Mouse (Mus musculus) ES-E14 (cell line): ENCODE measurements around the gene H6pd. TPM values are rescaled to one million over a fixed set of nuclear protein-coding genes. Genes with fewer than 3 reads are reported as not detected.
A peak's percentile ranks its signal among the peaks of the same experiment; 100 is the strongest.

ENCODE experiments used
- DNase-seq: peaks from one replicate; pipeline ENCODE4 v3.0.0-alpha.2; 2013; ENCODE audit warnings: low read depth, low spot score
- H3K27ac ChIP-seq: 2 replicates; pipeline ENCODE4 v1.5.1; 2012; ENCODE audit warnings: low read depth, mild to moderate bottlenecking, low read length, moderate library complexity, mixed read lengths; ENCODE audit not compliant: poor library complexity, insufficient read depth, severe bottlenecking
- H3K36me3 ChIP-seq: 2 replicates; pipeline ENCODE4 v1.6.1; 2012; ENCODE audit warnings: mild to moderate bottlenecking, low read length, moderate library complexity, mixed read lengths; ENCODE audit not compliant: control insufficient read depth, poor library complexity, insufficient read depth, severe bottlenecking
- H3K4me1 ChIP-seq, 2 experiments: fragments of 150-350 bp in 1 of 2; sonication (generic) in 1 of 2; 2 replicates each; pipeline ENCODE4 v1.6.1; 2012; ENCODE audit warnings: low read length in 2 of 2, mild to moderate bottlenecking in 1 of 2, mixed read lengths in 1 of 2; ENCODE audit not compliant: control insufficient read depth in 2 of 2, insufficient read depth in 2 of 2, poor library complexity in 1 of 2
- H3K4me3 ChIP-seq, 2 experiments: fragments of 150-350 bp in 1 of 2; sonication (generic) in 1 of 2; 2 replicates each; pipeline ENCODE4 v1.5.1; 2012; ENCODE audit warnings: low read length in 2 of 2, low read depth in 1 of 2, mild to moderate bottlenecking in 1 of 2, mixed read lengths in 1 of 2; ENCODE audit not compliant: insufficient read depth in 1 of 2, poor library complexity in 1 of 2, severe bottlenecking in 1 of 2
- H3K9ac ChIP-seq: 2 replicates; pipeline ENCODE4 v1.6.1; 2012; ENCODE audit warnings: low read depth, mild to moderate bottlenecking, low read length, mixed read lengths; ENCODE audit not compliant: poor library complexity, insufficient read depth, severe bottlenecking
- H3K9me3 ChIP-seq: fragments of 150-350 bp; sonication (generic); 2 replicates; pipeline ENCODE4 v1.6.1; 2012; ENCODE audit warnings: low read depth, mild to moderate bottlenecking, low read length; ENCODE audit not compliant: control insufficient read depth, insufficient read depth
- CHD2 ChIP-seq: IDR thresholded peaks from 2 replicates; pipeline ENCODE4 v1.6.1; 2014; ENCODE audit warnings: mild to moderate bottlenecking, low read depth, low read length, inconsistent platforms
- HCFC1 ChIP-seq: IDR thresholded peaks from 2 replicates; pipeline ENCODE4 v1.6.1; 2012; ENCODE audit warnings: low read length, inconsistent platforms, borderline replicate concordance; ENCODE audit not compliant: insufficient read depth
- MAFK ChIP-seq: IDR thresholded peaks from 2 replicates; pipeline ENCODE4 v1.6.1; 2014; ENCODE audit warnings: mild to moderate bottlenecking, low read depth, low read length, inconsistent platforms; ENCODE audit not compliant: insufficient read depth
- ZC3H11A ChIP-seq: IDR thresholded peaks from 2 replicates; pipeline ENCODE4 v1.6.1; 2012; ENCODE audit warnings: low read depth, mild to moderate bottlenecking, inconsistent platforms, low read length, borderline replicate concordance
- ZNF384 ChIP-seq: IDR thresholded peaks from 2 replicates; pipeline ENCODE4 v1.6.1; 2012; ENCODE audit warnings: low read depth, low read length, inconsistent platforms
- in situ Hi-C, 2 experiments: fragments of 600-800 bp; cut with MboI; formaldehyde crosslinking; loops; one replicate each; pipeline ENCODE4 v1.15.1; 2025; ENCODE audit warnings: low sequenced_read_pairs in 2 of 2, inconsistent platforms in 1 of 2; ENCODE audit not compliant: unreplicated experiment in 2 of 2
- total RNA-seq: library from RNA; depleted of rRNA; stranded (reverse); fragments of 300-350 nt; gene quantifications from 2 replicates; pipeline ENCODE4 v1.2.3, GENCODE M21; 2012

Gene H6pd
- total RNA-seq, 1 experiment: 17.6 TPM

DNA sequence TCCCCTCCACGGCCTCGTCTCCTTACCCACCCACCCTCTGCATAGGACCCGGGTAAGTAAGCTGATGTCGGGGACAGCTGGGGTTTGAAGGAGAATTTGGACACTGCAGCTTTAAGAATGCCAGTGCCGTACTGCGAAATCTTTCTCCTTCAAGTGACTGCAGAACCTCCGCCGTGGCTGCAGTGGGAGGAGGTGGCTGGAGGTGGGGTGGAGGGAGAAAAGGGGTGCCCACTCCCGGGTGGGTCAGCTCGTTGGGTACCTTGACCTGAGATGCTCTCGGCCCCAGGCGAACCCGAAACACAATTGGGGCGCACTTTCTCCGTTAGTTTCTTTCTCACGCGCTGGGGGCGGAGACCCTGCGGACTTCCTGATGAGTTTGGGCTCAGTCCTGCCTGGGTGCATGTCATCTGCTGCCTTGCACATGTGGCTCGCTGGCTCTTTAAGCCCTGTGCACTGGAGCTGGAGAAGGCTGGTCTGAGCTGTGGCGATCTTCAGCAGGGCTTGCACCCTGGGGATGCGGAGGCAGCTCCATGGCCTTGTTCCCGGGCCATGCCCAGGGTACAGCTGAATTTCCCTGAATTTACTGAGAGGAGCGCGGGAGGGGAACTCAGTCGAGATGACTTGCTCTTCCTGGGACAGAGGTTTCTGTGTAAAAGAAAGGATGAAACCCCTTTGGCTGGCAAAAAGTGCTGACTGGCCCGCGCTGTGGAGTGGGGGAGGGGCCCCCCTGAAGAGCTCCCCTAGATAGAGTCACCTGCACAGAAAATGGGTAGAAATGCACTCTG, 21.8 kb upstream of the H6pd start:
- no peak for DNase-seq
- in situ Hi-C loops: no loop called here
- TF ChIP-seq MAFK: peak; percentile 52; the same call in 1 of the 2 replicates
- no peak for TF ChIP-seq ZNF384
- H3K9me3 ChIP-seq: no peaks in the 10 kb centered on the region
- peak overlapping the region; percentile 9 to 33; a peak in 3 of 4 replicates for H3K4me3 ChIP-seq
- peaks cover 0 to 4% of the 10 kb centered on the region in 2 experiments; a peak in 1 of 4 replicates for H3K4me1 ChIP-seq
- H3K9ac ChIP-seq: no peak overlapping the region
- no peaks in the 10 kb centered on the region for H3K36me3 ChIP-seq
- H3K27ac ChIP-seq: no peak overlapping the region

DNA sequence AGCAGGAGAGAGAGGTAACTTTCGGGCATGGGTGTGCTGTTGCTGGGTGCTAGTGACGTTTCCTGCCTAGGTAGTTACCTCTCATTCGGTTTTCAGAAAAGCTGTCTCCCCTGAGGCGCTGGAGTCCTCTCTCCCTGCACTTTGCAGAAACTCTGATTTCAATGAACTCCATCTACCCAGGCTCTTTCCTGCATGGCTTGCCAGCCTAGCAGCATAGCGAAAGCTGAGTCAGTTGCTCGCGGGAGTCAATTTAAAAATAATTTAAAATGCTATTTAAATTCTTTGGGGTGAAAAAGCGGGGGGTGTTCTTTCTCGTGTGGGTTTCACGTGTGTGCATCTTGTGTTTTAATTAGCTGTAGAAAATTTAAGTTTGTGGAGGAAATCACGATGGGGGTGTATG, 21.1 kb upstream of the H6pd start:
- no peaks in the 10 kb centered on the region for H3K9me3 ChIP-seq
- H3K4me3 ChIP-seq: no peak overlapping the region
- TF ChIP-seq CHD2 (no peak), ZNF384 (no peak; the same call in 1 of the 2 replicates), MAFK (no peak), HCFC1 (no peak), ZC3H11A (no peak)
- DNase-seq: no peak
- in situ Hi-C loops: no loop called here
- H3K9ac ChIP-seq: no peak overlapping the region
- no peaks in the 10 kb centered on the region for H3K36me3 ChIP-seq
- no peak overlapping the region for H3K27ac ChIP-seq
- H3K4me1 ChIP-seq: peaks cover 0 to 4% of the 10 kb centered on the region in 2 experiments; a peak in 1 of 4 replicates

DNA sequence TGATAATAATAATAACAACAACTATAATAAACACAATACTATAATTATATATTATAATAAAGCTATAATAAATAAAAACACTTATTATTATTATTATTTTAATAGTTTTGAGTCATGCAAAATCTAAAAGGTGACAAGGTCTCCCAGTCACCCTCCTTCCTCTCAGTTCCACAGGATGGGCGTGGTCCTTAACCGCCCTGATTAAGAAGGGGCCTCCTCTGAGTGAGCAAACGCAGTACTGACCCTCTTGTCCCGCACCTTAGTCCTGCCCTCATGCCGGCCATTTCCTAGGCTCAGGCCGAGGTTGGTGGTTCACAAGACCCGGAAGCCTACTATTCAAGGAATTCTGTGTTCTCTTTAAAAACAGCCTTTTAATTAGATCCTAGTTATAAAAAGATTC, 14.7 kb upstream of the H6pd start:
- Histone ChIP-seq H3K9ac (no peak overlapping the region), H3K4me3 (no peak overlapping the region), H3K36me3 (no peaks in the 10 kb centered on the region), H3K4me1 (peaks cover 0 to 3% of the 10 kb centered on the region in 2 experiments; a peak in 1 of 4 replicates), H3K27ac (no peak overlapping the region), H3K9me3 (no peaks in the 10 kb centered on the region)
- TF ChIP-seq CHD2: no peak
- no peak for TF ChIP-seq HCFC1
- no peak for TF ChIP-seq ZC3H11A
- no peak for TF ChIP-seq ZNF384
- TF ChIP-seq MAFK: no peak
- in situ Hi-C loops: no loop called here
- DNase-seq: no peak

DNA sequence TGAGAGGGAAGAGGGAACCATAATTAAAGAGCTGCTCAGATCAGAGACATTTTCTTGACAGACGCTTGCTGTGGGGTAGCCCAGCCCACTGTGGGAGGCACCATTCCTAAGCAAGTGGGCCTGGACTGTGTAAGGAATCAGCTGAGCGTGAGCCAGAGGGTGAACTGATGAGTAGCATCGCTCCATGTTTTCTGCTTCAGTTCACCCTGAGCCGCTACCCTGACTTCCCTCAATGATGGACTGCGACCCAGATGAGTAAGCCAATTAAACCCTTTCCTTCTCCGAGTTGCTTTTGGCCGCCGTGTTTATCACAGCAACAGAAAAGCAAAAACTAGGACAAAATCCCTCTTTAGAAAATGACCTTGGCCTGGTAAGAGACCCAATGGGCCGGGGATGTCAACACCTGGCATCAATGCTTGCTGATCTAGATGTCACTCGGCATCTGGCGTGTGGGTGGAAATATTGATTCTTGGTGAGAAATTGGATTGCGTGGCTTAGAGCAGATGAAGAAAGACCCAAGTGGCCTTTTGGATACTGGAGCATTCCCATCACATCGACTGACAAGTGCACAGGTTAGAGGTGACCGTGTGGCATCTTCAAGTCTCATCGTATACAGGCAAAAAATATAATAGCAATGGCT, 11.0 kb upstream of the H6pd start:
- Histone ChIP-seq H3K27ac (no peak overlapping the region), H3K4me3 (no peak overlapping the region), H3K9me3 (no peaks in the 10 kb centered on the region), H3K9ac (no peak overlapping the region), H3K36me3 (no peaks in the 10 kb centered on the region), H3K4me1 (peaks cover 2 to 11% of the 10 kb centered on the region in 2 experiments; a peak in 2 of 4 replicates)
- in situ Hi-C loops: no loop called here
- TF ChIP-seq MAFK: no peak
- DNase-seq: no peak
